Mouse (Mus musculus) heart, postnatal 0 days (tissue): ENCODE measurements at regions not wholly inside any gene's neighbourhood (a gene's known extent, or its start where the extent isn't known, plus 50 kb on each side); places are given as distances from the start of the nearest gene placed in this dataset.

Experiments used
- CTCF ChIP-seq: IDR thresholded peaks from 2 replicates; pipeline ENCODE4 v1.5.1; 2016; ENCODE audit warnings: antibody characterized with exemption, control low read depth, low read depth
- EP300 ChIP-seq: IDR thresholded peaks from 2 replicates; pipeline ENCODE4 v1.6.1; 2016; ENCODE audit warnings: antibody characterized with exemption, low read depth

- TF ChIP-seq CTCF (peak; percentile 71), EP300 (no peak)
Observed at GRCm38 (mm10) chr8:109417222-109417621, 76.6 kb upstream of the Pmfbp1 start.
